11 mouse cellular contexts compared by ENCODE assay signal in genomic region chr11:6629655-6630054, GRCm38 (mm10). TPM values are rescaled to one million over a fixed set of nuclear protein-coding genes. Genes with fewer than 3 reads are reported as not detected.
DNase-seq lines count a peak whose midpoint lies in the region; ATAC-seq lines count a peak whose summit lies in the region.
"Had no signal": no experiment of that assay in that cellular context is flagged by ENCODE, and none has a peak within 500 bp of the region (broad histone marks: within the 10 kb centered on the region; RNA-seq: fewer than 3 reads in every experiment).

No protein-coding gene starts in this region.

- no peak for ATAC-seq in heart, embryonic 11.5 days (replicated peaks; ENCODE audit: insufficient number of reproducible peaks, low FRiP score, low TSS enrichment)
- ATAC-seq in midbrain, embryonic 13.5 days = no peak

- peak; percentile 86 for DNase-seq in heart, adult 11 months
- DNase-seq in B cell, adult 2 months = peak; percentile 69 to 73
- peak; percentile 40 for DNase-seq in adipocyte (ENCODE audit: low spot score)
- DNase-seq in lung, postnatal 36 days = peak; percentile 54
- no peak for DNase-seq in frontal cortex, postnatal 25 days (ENCODE audit: low spot score in 2 of 2)
- DNase-seq in left cerebral cortex, adult 11 months (ENCODE audit: low spot score) = no peak
- DNase-seq: adrenal gland, postnatal 10 days; gastrocnemius, postnatal 25 days had no signal

- no peak overlapping the region for H3K27ac ChIP-seq in heart, embryonic 11.5 days (ENCODE audit: low read depth, low read length)
- H3K27ac ChIP-seq in midbrain, embryonic 13.5 days = no peak overlapping the region

- no peak overlapping the region for H3K4me3 ChIP-seq in heart, embryonic 11.5 days (ENCODE audit: low read depth, low read length)
- H3K4me3 ChIP-seq in midbrain, embryonic 13.5 days (replicated peaks) = no peak overlapping the region

- no peaks in the 10 kb centered on the region for H3K36me3 ChIP-seq in heart, embryonic 11.5 days (ENCODE audit: control insufficient read depth, insufficient read depth, low read length)
- no peaks in the 10 kb centered on the region for H3K36me3 ChIP-seq in midbrain, embryonic 13.5 days

- no peak overlapping the region for H3K4me2 ChIP-seq in heart, embryonic 11.5 days
- no peak overlapping the region for H3K4me2 ChIP-seq in midbrain, embryonic 13.5 days (replicated peaks)

- H3K9me3 ChIP-seq in heart, embryonic 11.5 days (replicated peaks; ENCODE audit: control insufficient read depth, low read length) = no peaks in the 10 kb centered on the region
- no peaks in the 10 kb centered on the region for H3K9me3 ChIP-seq in midbrain, embryonic 13.5 days

- H3K4me1 ChIP-seq in heart, embryonic 11.5 days (ENCODE audit: control insufficient read depth, insufficient read depth, low read length) = peaks cover 3% of the 10 kb centered on the region
- peaks cover 14% of the 10 kb centered on the region for H3K4me1 ChIP-seq in midbrain, embryonic 13.5 days (replicated peaks)

- H3K9ac ChIP-seq in heart, embryonic 11.5 days (ENCODE audit: low read depth, low read length) = no peak overlapping the region
- no peak overlapping the region for H3K9ac ChIP-seq in midbrain, embryonic 13.5 days (replicated peaks)

- no peaks in the 10 kb centered on the region for H3K27me3 ChIP-seq in heart, embryonic 11.5 days (ENCODE audit: control insufficient read depth, insufficient read depth, low read length)
- no peaks in the 10 kb centered on the region for H3K27me3 ChIP-seq in midbrain, embryonic 13.5 days

RNA-seq across cellular contexts. Expression of gene Tbrg4, which starts 3.8 kb away (rescaled TPM):
- polyA plus RNA-seq in heart, embryonic 11.5 days (2014; fragmentation: Nextera tagmentation; extraction: Ambion mirVana) = 43.7 and 45.8 TPM in 2 replicates
- 34.6 and 35.5 TPM in 2 replicates for polyA plus RNA-seq in midbrain, embryonic 13.5 days (2015; fragmentation: Nextera tagmentation; extraction: Ambion mirVana)

RNA-seq across cellular contexts. Expression of gene Wap, which starts 8.8 kb away (rescaled TPM):
- polyA plus RNA-seq in heart, embryonic 11.5 days (2014; fragmentation: Nextera tagmentation; extraction: Ambion mirVana) = not detected in 2 replicates
- polyA plus RNA-seq in midbrain, embryonic 13.5 days (2015; fragmentation: Nextera tagmentation; extraction: Ambion mirVana) = not detected in 2 replicates
- polyA plus RNA-seq: stomach, embryonic 16.5 days had no signal

RNA-seq across cellular contexts. Expression of gene Nacad, which starts 23.8 kb away (rescaled TPM):
- 1.3 TPM in 2 replicates for polyA plus RNA-seq in heart, embryonic 11.5 days (2014; fragmentation: Nextera tagmentation; extraction: Ambion mirVana)
- polyA plus RNA-seq in midbrain, embryonic 13.5 days (2015; fragmentation: Nextera tagmentation; extraction: Ambion mirVana) = 96.9 and 101 TPM in 2 replicates

RNA-seq across cellular contexts. Expression of gene Ramp3, which starts 28.7 kb away (rescaled TPM):
- 1.4 and 1.7 TPM in 2 replicates for polyA plus RNA-seq in heart, embryonic 11.5 days (2014; fragmentation: Nextera tagmentation; extraction: Ambion mirVana)
- 6.4 and 6.8 TPM in 2 replicates for polyA plus RNA-seq in midbrain, embryonic 13.5 days (2015; fragmentation: Nextera tagmentation; extraction: Ambion mirVana)

Comparison
In these comparisons a context has a peak if more than half of its experiments do, and no peak if none do; other contexts are left out.
1. DNase-seq: peak in heart, adult 11 months (single experiment), B cell, adult 2 months (2 of 2), adipocyte (single experiment) and lung, postnatal 36 days (single experiment); none in frontal cortex, postnatal 25 days (0 of 2) and left cerebral cortex, adult 11 months (single experiment).
2. RNA of gene Nacad, which starts 23.8 kb away (polyA plus RNA-seq): 96.9 to 101 TPM in midbrain, embryonic 13.5 days; 1.3 TPM in heart, embryonic 11.5 days; every median in the first group is over 10 times any median in the second.